Mouse (Mus musculus): ENCODE measurements around the gene March6. TPM values are rescaled to one million over a fixed set of nuclear protein-coding genes. Genes with fewer than 3 reads are reported as not detected.

The March6 gene
- polyA plus RNA-seq, 1 experiment: 26.7 TPM

DNA sequence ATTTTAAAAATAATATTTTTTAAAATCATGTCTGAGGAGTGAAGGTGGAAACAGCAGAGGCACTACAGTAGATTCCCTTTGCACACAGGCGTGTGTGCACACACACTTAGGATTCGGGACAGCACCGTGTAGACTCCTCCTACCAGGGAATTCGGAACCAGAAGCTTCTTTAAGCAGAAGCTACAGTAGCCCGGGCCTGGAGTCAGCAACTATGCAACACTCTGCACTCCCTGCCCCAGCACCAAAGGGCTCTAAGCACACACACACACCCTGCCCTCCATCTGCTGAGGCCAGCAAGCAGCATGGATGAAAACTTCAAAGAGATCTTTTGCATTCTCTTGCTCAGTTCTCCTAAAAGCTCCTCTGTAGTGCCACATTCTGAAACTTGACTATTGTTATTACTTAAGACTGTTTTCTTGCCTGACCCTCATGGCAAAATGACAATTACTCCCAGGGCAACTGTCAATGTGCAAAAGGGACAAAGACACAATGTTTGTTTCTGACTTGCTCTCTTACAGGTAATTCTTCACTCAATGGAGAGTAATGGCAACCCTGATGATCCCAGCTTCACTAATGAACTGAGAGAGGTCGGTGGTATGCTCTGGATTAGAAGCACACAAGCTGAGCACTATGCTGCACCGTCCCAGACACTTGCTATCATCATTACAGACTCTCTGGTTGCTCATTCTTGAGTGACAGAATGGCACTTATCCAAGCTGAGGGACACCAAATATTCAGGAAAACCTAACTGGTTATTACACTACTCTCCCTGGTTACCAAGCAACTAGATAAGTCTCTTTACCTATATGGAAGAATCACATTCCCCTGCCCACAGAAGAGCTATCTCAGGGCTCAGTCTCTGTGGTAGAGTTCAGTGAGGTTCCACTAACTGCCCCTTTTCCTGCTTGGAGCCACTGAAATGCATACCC, 20.1 kb downstream of the March6 start:
- TF ChIP-seq CTCF (IDR thresholded peaks at IDR 0.05; ENCODE audit: control insufficient read depth, insufficient read depth, insufficient replicate concordance, low read depth, low read length) (no peak), POLR2A (IDR thresholded peaks at IDR 0.05; ENCODE audit: control insufficient read depth, low read depth, low read length) (no peak)
- H3K4me1 ChIP-seq (ENCODE audit: control insufficient read depth, insufficient read depth, low read length): no peaks in the 10 kb centered on the region
- no peaks in the 10 kb centered on the region for H3K27me3 ChIP-seq (ENCODE audit: control insufficient read depth, insufficient read depth, low read length)
- H3K27ac ChIP-seq (ENCODE audit: control insufficient read depth, insufficient read depth, low read depth, low read length): no peak overlapping the region
- no peak overlapping the region for H3K4me3 ChIP-seq (ENCODE audit: control insufficient read depth, low read depth, low read length)
- no peaks in the 10 kb centered on the region for H3K36me3 ChIP-seq (ENCODE audit: control insufficient read depth, insufficient read depth, low read length)

DNA sequence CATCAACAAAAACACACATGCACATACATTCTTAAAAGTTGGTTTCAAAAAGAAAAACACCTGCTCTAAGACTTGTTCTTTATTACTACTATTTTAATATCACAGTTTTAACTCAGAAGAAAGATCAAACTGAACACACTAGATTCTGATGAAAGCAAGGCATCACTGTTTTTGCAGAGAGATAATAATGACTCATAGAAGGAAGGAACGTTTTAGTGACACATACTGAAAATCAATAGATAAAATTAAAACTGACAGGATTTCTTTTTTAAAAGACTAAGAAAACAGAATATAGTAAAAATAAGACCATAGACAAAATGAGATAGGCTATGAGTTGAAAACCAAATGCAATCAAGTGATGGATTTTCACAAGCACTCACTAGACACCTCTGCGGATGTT, 25.8 kb downstream of the March6 start:
- H3K4me1 ChIP-seq (ENCODE audit: control insufficient read depth, insufficient read depth, low read length): no peaks in the 10 kb centered on the region
- H3K27me3 ChIP-seq (ENCODE audit: control insufficient read depth, insufficient read depth, low read length): no peaks in the 10 kb centered on the region
- H3K36me3 ChIP-seq (ENCODE audit: control insufficient read depth, insufficient read depth, low read length): no peaks in the 10 kb centered on the region; the same call in 1 of the 2 replicates
- no peak for TF ChIP-seq CTCF (IDR thresholded peaks at IDR 0.05; ENCODE audit: control insufficient read depth, insufficient read depth, insufficient replicate concordance, low read depth, low read length)
- no peak for TF ChIP-seq POLR2A (IDR thresholded peaks at IDR 0.05; ENCODE audit: control insufficient read depth, low read depth, low read length)
- no peak overlapping the region for H3K27ac ChIP-seq (ENCODE audit: control insufficient read depth, insufficient read depth, low read depth, low read length)
- H3K4me3 ChIP-seq (ENCODE audit: control insufficient read depth, low read depth, low read length): no peak overlapping the region

DNA sequence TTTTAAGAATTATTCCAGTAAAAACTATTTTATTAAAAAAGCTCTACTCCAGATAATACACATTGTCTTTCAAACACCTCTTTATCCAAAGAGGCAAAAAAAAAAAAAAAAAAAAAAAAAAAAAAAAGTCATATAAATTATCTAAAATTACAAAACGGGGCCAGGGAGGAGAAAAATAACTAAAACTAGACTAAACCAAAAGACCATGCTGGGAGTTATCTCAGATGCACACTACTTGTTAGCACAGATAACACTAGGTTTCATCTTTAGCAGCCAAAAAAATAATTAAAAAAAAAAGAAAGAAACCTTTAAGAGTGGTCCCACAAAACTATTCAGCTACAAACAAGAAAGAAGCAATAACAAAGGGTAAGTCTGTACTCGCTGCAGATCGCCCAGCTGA, 27.4 kb downstream of the March6 start:
- H3K4me1 ChIP-seq (ENCODE audit: control insufficient read depth, insufficient read depth, low read length): no peaks in the 10 kb centered on the region
- H3K4me3 ChIP-seq (ENCODE audit: control insufficient read depth, low read depth, low read length): no peak overlapping the region
- TF ChIP-seq POLR2A (IDR thresholded peaks at IDR 0.05; ENCODE audit: control insufficient read depth, low read depth, low read length) (no peak), CTCF (IDR thresholded peaks at IDR 0.05; ENCODE audit: control insufficient read depth, insufficient read depth, insufficient replicate concordance, low read depth, low read length) (no peak)
- no peaks in the 10 kb centered on the region for H3K27me3 ChIP-seq (ENCODE audit: control insufficient read depth, insufficient read depth, low read length)
- peaks cover under 1% of the 10 kb centered on the region; the same call in 1 of the 2 replicates for H3K36me3 ChIP-seq (ENCODE audit: control insufficient read depth, insufficient read depth, low read length)
- no peak overlapping the region for H3K27ac ChIP-seq (ENCODE audit: control insufficient read depth, insufficient read depth, low read depth, low read length)

DNA sequence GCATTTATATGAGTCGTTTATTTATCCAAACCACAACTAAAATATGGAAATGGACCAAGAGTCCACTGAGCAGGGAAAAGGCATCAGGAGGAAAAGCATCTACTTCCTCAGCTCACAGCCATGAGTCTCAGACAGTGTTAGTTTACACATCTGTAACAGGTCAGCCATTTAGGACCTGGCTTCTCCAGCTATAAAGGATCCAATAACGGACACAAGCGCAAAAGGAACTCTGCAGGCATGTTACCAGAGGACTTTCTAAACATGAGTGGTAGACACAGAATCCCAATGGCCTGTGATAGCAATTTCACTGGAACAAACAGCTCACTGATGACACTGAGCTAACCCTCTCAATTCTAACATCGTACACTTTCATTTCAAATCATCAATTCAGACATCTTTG, 27.9 kb downstream of the March6 start:
- Histone ChIP-seq H3K27me3 (ENCODE audit: control insufficient read depth, insufficient read depth, low read length) (no peaks in the 10 kb centered on the region), H3K4me1 (ENCODE audit: control insufficient read depth, insufficient read depth, low read length) (no peaks in the 10 kb centered on the region), H3K36me3 (ENCODE audit: control insufficient read depth, insufficient read depth, low read length) (peaks cover 2% of the 10 kb centered on the region; the same call in 1 of the 2 replicates), H3K4me3 (ENCODE audit: control insufficient read depth, low read depth, low read length) (no peak overlapping the region), H3K27ac (ENCODE audit: control insufficient read depth, insufficient read depth, low read depth, low read length) (no peak overlapping the region)
- no peak for TF ChIP-seq POLR2A (IDR thresholded peaks at IDR 0.05; ENCODE audit: control insufficient read depth, low read depth, low read length)
- TF ChIP-seq CTCF (IDR thresholded peaks at IDR 0.05; ENCODE audit: control insufficient read depth, insufficient read depth, insufficient replicate concordance, low read depth, low read length): no peak

DNA sequence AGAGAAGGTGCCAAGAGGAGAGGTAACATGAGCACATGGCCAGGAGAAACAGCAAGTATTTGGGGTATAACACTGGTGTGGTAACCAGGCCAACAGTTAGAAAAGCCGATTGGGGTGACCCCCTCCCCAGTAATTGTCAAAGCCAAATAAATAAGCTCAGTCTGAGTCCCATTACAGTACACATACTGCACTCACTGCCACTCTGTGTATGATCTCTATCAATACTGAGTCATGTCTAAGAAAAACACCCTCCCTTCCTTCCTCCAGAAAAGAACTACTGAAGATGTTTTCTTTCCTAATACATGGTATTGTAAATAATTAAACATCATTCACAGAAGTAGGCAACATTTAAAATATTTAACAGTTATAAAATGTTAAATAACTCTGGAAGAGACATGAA, 28.5 kb downstream of the March6 start:
- Histone ChIP-seq H3K27ac (ENCODE audit: control insufficient read depth, insufficient read depth, low read depth, low read length) (no peak overlapping the region), H3K4me3 (ENCODE audit: control insufficient read depth, low read depth, low read length) (no peak overlapping the region), H3K36me3 (ENCODE audit: control insufficient read depth, insufficient read depth, low read length) (peaks cover 2% of the 10 kb centered on the region; the same call in 1 of the 2 replicates), H3K4me1 (ENCODE audit: control insufficient read depth, insufficient read depth, low read length) (no peaks in the 10 kb centered on the region), H3K27me3 (ENCODE audit: control insufficient read depth, insufficient read depth, low read length) (no peaks in the 10 kb centered on the region)
- TF ChIP-seq POLR2A (IDR thresholded peaks at IDR 0.05; ENCODE audit: control insufficient read depth, low read depth, low read length) (no peak), CTCF (IDR thresholded peaks at IDR 0.05; ENCODE audit: control insufficient read depth, insufficient read depth, insufficient replicate concordance, low read depth, low read length) (no peak)

- Histone ChIP-seq H3K36me3 (ENCODE audit: control insufficient read depth, insufficient read depth, low read length) (peaks cover 5% of the 10 kb centered on the region; the same call in 1 of the 2 replicates), H3K4me1 (ENCODE audit: control insufficient read depth, insufficient read depth, low read length) (no peaks in the 10 kb centered on the region), H3K4me3 (ENCODE audit: control insufficient read depth, low read depth, low read length) (no peak overlapping the region), H3K27me3 (ENCODE audit: control insufficient read depth, insufficient read depth, low read length) (no peaks in the 10 kb centered on the region), H3K27ac (ENCODE audit: control insufficient read depth, insufficient read depth, low read depth, low read length) (no peak overlapping the region)
- TF ChIP-seq CTCF (IDR thresholded peaks at IDR 0.05; ENCODE audit: control insufficient read depth, insufficient read depth, insufficient replicate concordance, low read depth, low read length) (no peak), POLR2A (IDR thresholded peaks at IDR 0.05; ENCODE audit: control insufficient read depth, low read depth, low read length) (no peak)
Observed at GRCm38 (mm10) chr15:31494803-31495202, 36.0 kb downstream of the March6 start.

DNA sequence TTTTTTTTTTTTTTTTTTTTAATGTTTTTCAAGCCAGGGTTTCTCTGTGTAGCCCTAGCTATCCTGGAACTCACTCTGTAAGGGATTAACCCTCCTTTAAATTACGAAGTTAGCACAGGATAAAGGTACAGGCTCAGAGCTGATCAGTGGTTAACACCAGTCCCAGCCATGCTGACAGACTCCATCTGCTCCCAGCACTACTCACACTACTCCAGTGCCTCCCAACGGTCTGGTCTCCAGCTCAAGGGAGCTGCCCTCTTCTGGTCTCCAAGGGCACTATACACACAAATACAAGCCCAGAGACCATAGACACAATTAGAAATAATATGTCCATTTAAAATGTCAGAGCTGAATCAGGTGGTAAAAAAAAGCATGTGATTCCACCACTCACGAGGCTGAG, 36.5 kb downstream of the March6 start:
- no peaks in the 10 kb centered on the region for H3K4me1 ChIP-seq (ENCODE audit: control insufficient read depth, insufficient read depth, low read length)
- peaks cover 5% of the 10 kb centered on the region; the same call in 1 of the 2 replicates for H3K36me3 ChIP-seq (ENCODE audit: control insufficient read depth, insufficient read depth, low read length)
- no peak overlapping the region for H3K4me3 ChIP-seq (ENCODE audit: control insufficient read depth, low read depth, low read length)
- no peaks in the 10 kb centered on the region for H3K27me3 ChIP-seq (ENCODE audit: control insufficient read depth, insufficient read depth, low read length)
- no peak for TF ChIP-seq POLR2A (IDR thresholded peaks at IDR 0.05; ENCODE audit: control insufficient read depth, low read depth, low read length)
- no peak for TF ChIP-seq CTCF (IDR thresholded peaks at IDR 0.05; ENCODE audit: control insufficient read depth, insufficient read depth, insufficient replicate concordance, low read depth, low read length)
- H3K27ac ChIP-seq (ENCODE audit: control insufficient read depth, insufficient read depth, low read depth, low read length): no peak overlapping the region

Data from testis, adult 2 months (tissue).